Mouse (Mus musculus) gastrocnemius, postnatal 14 days (tissue): ENCODE measurements at regions not wholly inside any gene's neighbourhood (a gene's known extent, or its start where the extent isn't known, plus 50 kb on each side); places are given as distances from the start of the nearest gene placed in this dataset.

Experiments
- DNase-seq: peaks from one replicate; pipeline ENCODE4 v3.0.0; 2021; ENCODE audit warnings: mixed read lengths
- intact Hi-C: fragments of 180-260 bp; cut with DNase I; formaldehyde crosslinking; loops from one replicate; pipeline ENCODE4 v1.15.1; 2025; ENCODE audit warnings: low total_unique reads

DNA sequence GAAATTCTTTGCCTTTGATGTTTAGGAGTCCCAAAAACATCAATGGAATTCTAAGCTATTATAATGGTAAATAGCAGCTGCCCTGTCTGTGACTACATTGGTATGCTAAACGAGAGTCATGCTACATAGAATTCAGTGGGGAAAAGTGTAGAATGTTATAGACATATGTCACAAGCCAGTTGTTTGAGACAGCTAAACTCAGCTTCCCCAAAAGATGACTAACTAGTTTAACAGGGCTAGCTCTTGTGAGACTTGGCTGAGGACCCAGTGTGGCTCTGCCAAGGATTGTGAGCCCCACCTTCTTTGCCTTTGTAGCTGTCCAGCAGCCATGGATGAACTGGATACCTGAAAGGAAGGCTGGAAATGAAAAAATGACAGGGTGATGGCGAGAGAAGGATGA is 122.8 kb upstream of the Peli1 start:
- DNase-seq = no peak

DNA sequence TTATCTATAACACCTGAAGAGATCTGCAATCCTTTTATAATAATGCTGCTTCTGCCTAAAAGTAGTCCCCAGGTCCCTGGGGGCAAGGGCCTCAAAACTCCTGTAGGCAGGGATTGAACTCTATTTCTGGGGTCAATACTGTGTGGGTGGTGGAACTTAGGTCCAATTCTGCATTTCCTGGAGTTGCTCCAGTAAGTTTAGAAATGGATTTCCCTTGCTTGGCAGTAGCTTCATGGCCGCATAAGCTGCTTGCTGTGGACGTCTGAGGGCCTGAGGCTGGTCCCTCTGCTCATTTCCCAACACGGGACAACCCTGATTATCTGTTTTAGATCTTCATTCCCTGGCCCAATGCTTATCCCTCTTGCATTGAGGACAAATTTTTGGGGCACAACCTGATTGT is 118.0 kb upstream of the Peli1 start:
- intact Hi-C loops = no loop called here
- no peak for DNase-seq

More for the DNA sequence above, 122.8 kb upstream of the Peli1 start:
- intact Hi-C loops = no loop called here

GRCm38 (mm10) chr11:20981588-20981987 is 109.5 kb upstream of the Peli1 start:
- intact Hi-C loops = no loop called here
- DNase-seq = no peak

DNA sequence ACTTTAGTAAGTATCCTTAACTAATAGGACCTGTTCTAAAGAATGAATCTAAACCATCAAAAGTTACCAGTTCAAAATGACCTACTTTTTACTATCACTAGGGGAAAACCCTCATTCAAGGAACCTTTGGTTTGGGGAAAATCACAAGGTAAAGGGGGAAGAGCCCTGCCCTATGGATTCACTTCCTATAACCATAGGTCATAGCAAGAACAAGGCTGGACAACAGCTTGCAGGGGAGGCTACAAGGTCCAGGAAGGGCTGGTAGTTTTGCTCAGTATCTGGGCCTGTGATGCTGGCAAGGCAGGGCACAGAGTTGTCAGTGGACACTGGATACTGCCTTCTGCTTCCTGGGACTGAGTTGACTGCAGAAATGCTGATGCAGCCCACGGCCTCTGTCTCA is 109.1 kb upstream of the Peli1 start:
- intact Hi-C loops = no loop called here
- no peak for DNase-seq

DNA sequence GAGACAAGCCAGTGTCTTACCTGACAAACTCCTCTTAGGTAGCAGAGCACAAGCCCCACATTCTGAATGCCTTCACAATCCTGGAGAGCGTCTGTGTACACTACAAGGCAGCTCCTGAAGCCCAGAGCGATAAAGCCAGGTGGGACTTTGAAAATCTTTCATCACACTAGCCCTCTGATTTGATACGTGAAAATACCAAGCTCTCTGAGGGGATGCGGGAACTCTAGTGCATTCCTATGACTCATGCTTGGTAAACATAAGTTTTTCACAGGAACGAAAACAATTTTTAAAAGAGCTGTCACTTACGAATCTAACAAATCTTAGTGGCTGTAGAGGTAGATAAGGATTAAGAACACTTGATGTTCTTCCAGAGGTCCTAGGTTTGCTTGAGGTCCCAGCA is 108.6 kb upstream of the Peli1 start:
- intact Hi-C loops = no loop called here
- no peak for DNase-seq

DNA sequence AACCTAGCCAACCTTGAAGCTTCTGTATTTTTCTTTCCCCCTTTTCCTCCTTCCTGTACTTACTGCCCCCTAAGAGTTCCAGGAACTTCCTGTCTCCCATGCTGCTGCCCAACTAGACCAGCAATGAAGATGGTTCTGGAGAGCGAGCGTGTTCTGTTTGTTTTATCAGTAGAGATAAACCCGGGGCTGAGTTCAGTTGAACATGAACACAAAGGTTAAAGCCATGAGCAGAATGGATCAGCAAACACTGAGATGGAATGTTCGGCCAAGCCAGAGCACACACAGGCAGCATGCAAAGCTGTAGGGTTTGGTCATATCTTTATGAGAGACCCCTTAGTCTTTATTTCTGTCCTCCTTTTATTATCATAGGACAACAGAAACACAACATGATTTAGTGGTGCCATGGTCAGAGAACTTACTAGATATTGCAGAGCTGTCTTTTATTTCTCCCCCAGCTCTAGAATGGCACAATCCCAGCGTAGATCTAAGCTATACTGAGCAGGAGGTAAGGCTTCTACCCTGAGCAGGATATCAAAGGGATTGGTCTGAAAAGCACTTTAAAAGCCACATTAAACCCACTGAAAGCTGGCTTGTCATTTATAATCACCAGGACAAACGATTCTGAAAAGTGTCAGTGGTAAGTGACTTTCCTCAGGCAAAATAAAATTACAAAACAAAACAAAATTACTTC is 105.9 kb upstream of the Peli1 start:
- no peak for DNase-seq
- intact Hi-C loops = no loop called here

DNA sequence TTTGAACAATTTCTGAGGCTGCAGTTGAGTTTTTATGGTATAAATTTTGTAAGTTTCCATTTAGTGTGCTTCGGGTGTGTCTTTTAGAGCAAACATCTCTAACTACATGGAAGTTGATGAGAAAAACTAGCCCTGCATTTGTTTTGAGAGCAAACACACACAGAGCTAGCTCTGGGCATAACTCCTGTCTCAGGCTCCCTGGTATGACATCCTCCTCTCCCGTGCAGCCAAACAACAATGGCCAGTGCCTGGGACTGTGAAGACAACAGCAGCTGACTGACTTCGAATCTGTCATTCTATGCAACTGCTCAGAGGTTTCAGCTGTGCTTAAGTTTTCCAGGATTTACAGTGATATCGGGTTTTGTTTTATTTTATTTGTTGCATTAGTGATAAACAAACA is 105.3 kb upstream of the Peli1 start:
- DNase-seq = no peak
- intact Hi-C loops = no loop called here

DNA sequence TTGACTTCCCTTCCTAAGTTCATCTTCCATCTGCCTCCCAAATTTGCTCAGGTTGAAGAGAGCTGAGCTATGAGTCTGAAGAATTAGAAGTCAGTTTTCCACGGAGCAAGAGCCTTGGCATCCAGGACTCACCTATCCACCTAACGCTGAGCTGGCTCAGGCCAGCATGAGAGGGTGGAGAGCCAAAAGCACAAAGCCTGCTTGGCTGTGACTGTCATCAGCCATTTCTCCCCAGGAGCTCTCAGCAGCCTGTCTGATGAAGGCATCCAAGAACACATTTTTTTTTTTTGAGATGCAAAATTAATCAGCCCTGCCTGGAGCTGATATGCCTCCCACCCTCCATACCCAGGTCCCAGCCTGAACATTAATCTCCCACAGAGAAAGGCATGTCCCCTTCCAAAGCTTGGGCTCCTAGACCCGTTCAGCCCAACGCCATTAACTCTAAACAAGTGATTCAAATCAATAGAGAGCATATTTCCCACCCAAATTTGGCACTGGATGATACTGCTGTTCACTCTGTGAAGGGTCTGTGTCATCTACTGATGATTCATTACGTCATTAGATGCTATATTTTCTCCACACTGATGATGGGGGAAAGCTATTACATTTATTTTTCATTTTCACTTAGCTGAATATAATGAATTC is 103.8 kb upstream of the Peli1 start:
- DNase-seq = no peak
- intact Hi-C loops = no loop called here

- intact Hi-C loops = no loop called here
- no peak for DNase-seq
Observed at GRCm38 (mm10) chr11:20987841-20988251, 103.2 kb upstream of the Peli1 start.

DNA sequence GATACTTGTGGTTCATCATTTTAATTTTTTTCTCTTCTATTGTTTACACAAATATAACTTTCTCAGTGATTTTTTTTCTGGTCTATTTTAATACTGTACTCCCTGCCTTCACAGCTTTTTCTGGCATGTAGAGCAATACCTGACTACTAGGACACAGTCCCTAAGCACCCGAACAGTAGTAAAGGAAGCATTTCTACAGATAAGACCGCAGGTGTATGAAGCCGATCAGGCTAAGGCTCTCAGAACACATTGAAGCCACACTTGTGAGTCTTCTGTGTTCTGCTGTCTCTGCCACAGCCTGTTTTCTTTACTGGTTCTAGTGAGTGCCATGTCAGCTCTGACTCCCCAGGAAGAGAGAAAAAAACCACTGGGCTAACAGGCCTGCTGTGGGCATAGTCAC is 102.2 kb upstream of the Peli1 start:
- intact Hi-C loops = no loop called here
- no peak for DNase-seq

- no peak for DNase-seq
- intact Hi-C loops = no loop called here
Observed at GRCm38 (mm10) chr11:20993580-20993979, 97.5 kb upstream of the Peli1 start.

- intact Hi-C loops = no loop called here
Observed at GRCm38 (mm10) chr11:21001400-21001799, 89.7 kb upstream of the Peli1 start.

DNA sequence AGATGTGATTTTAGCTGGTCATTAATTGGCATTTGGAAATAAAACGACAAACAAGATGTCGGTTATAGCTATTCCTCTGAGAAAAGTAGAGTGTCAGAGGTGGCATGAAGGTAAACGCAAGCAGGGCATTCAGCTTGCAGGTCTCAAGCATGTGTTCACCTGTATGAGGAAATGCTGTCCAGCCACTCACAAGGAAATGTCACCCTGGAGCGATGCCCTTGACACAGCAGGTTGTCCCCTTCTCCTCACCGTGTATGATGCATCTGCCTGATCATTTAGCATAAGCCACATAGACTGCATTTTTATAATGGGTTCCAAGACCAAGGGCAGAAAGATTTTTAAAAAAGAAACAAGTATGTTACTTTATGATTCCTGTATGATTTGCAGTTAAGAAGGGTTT is 83.9 kb upstream of the Peli1 start:
- intact Hi-C loops = no loop called here

More at GRCm38 (mm10) chr11:21001400-21001799, 89.7 kb upstream of the Peli1 start:
- no peak for DNase-seq

GRCm38 (mm10) chr11:21009505-21009904 is 81.6 kb upstream of the Peli1 start:
- intact Hi-C loops = no loop called here
- no peak for DNase-seq

More for the DNA sequence above, 83.9 kb upstream of the Peli1 start:
- no peak for DNase-seq

- DNase-seq = no peak
- intact Hi-C loops = no loop called here
Observed at GRCm38 (mm10) chr11:21010867-21011266, 80.2 kb upstream of the Peli1 start.

- no peak for DNase-seq
- intact Hi-C loops = no loop called here
Observed at GRCm38 (mm10) chr11:21014250-21014649, 76.8 kb upstream of the Peli1 start.

GRCm38 (mm10) chr11:21015536-21015935 is 75.6 kb upstream of the Peli1 start:
- no peak for DNase-seq
- intact Hi-C loops = no loop called here

GRCm38 (mm10) chr11:21016133-21016746 is 74.9 kb upstream of the Peli1 start:
- intact Hi-C loops = no loop called here
- DNase-seq = no peak

DNA sequence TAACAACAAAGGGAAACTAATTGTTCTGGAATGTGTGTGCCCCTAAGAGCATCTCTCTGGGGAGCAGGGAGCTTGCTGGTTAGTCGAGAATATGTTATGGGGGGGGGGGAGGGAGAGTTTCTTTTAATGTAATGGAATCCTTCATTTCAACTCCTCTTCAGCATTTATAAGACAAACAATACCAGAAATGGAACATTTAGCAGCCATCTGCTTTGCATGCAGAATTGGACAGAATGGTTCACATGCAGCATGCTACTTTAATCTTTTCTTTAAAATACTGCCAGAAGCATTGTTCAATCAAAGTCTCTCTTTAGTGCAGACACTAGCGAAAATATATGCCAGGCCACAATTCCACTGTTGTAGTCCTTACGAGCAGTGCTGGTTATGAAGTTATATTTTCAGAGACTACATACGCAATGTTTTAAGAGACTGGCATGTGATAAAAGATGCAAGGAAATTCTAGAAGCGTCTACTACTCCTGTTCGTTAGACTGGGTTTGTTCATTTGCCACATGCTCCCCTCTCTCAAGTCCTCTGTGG is 74.2 kb upstream of the Peli1 start:
- intact Hi-C loops = no loop called here
- DNase-seq = no peak

GRCm38 (mm10) chr11:21019829-21020228 is 71.3 kb upstream of the Peli1 start:
- intact Hi-C loops = no loop called here
- no peak for DNase-seq

DNA sequence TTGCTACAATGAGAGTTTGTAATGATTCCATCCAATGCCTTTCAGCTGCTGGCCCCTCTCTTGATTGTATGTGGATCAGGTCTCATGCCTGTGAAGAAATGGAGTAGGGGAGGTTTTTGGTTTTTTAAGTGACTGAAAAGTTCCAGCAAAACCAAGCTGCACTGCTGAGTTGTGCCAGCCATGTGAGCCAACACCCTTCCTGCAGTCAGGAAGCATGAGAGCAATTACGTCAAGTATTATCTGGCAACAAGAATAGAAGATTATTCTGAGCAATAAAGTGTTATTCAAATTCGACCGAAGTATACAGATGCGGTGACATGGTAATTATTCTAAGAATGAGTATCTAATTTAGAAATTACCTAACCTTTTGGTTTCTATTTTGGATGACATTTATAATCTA is 67.0 kb upstream of the Peli1 start:
- no peak for DNase-seq
- intact Hi-C loops = no loop called here
